Mouse (Mus musculus): Measurements from ENCODE around the gene 2810408A11Rik.

DNA sequence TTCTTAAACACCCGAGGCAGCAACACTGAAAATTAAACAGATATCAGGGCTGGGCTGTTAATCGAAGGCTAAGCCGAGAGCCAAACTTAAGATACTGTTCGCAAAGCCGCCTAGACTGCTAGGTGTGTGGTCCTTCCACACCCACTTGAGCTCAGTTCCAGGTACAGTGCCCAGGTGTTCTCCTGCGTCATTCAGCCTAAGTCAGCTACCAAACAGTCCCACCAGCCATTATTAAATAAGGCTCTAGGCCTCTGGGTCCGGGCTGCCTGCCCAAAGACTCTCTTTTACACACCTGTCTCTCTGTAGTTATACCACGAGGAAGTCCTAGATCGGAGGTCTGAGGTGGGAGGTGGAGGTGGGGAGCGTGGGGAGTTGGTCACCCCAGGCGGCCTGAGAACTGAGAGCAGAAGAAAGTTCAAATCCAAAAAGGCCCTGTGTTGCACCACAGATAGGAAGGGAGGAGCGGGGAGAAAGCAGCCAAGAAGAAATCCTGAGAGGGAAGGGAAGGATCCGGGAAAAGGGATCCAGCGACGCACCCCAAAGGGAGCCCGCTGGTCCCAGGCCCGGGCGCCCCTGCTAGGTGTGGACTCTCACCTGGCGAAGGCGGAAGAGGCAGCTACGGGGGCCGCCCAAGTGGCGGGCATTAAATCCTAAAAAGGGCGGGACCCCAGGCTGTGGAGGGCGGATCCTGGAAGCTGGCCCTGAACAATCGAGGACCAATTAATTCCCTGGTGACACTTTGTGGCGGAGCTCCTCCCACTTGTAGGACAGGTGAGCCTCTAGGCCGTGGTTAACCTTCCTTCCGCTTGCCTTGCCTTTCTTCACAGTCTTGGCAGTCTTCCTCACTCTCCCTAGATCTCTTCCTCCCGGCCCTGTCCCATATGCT is 42.4 kb downstream of the 2810408A11Rik start, which contains the start of gene Tnk1:
- TF ChIP-seq CTCF (IDR thresholded peaks at IDR 0.05; ENCODE audit: low read depth), result no peak
- no peak for TF ChIP-seq EP300 (IDR thresholded peaks at IDR 0.05; ENCODE audit: low read depth)

Measured in liver, postnatal 0 days (tissue).